ENCODE assay signal across 8 mouse cellular contexts in genomic region chr3:137867437-137868093, GRCm38 (mm10). TPM values are rescaled to one million over a fixed set of nuclear protein-coding genes. Genes with fewer than 3 reads are reported as not detected.
A peak's percentile ranks its signal among the peaks of the same experiment; 100 is the strongest.
DNase-seq lines count a peak whose midpoint lies in the region; ATAC-seq lines count a peak whose summit lies in the region.

TSS of gene Dnajb14 (plus strand) at chr3:137867675.

- H3K4me3 ChIP-seq in brown adipose tissue, adult 24 weeks (ENCODE audit: insufficient read depth, low read depth, low read length), result peak within 1 kb of the TSS; percentile 89
- peak within 1 kb of the TSS; percentile 72 for H3K4me3 ChIP-seq in forebrain, embryonic 11.5 days (ENCODE audit: low read depth, low read length)
- peak within 1 kb of the TSS; percentile 98 for H3K4me3 ChIP-seq in heart, embryonic 15.5 days
- H3K4me3 ChIP-seq in liver, embryonic 16.5 days (ENCODE audit: low read depth, low read length), result peak within 1 kb of the TSS; percentile 95
- H3K4me3 ChIP-seq in neural tube, embryonic 12.5 days, result peak within 1 kb of the TSS; percentile 77
- H3K4me3 ChIP-seq in stomach, embryonic 16.5 days (replicated peaks; ENCODE audit: low read length), result peak within 1 kb of the TSS; percentile 91

- H3K36me3 ChIP-seq in forebrain, embryonic 11.5 days (ENCODE audit: control insufficient read depth, insufficient read depth, low read length), result no peaks in the 10 kb centered on the region
- peaks cover 4% of the 10 kb centered on the region; the same call in 1 of the 2 replicates for H3K36me3 ChIP-seq in heart, embryonic 15.5 days
- peaks cover 9% of the 10 kb centered on the region for H3K36me3 ChIP-seq in liver, embryonic 16.5 days (ENCODE audit: control insufficient read depth, insufficient read depth)
- H3K36me3 ChIP-seq in neural tube, embryonic 12.5 days, result peaks cover 5% of the 10 kb centered on the region; the same call in 1 of the 2 replicates
- H3K36me3 ChIP-seq in stomach, embryonic 16.5 days (ENCODE audit: control insufficient read depth, insufficient read depth, low read length), result no peaks in the 10 kb centered on the region

- ATAC-seq in forebrain, embryonic 11.5 days (replicated peaks; ENCODE audit: low FRiP score), result peak; percentile 26
- peak; percentile 29 for ATAC-seq in heart, embryonic 15.5 days (replicated peaks; ENCODE audit: insufficient number of reproducible peaks, insufficient read depth, low FRiP score, low read depth)
- ATAC-seq in liver, embryonic 16.5 days (ENCODE audit: low read depth), result peak; percentile 65
- 0 out of 2 replicates have a peak, but pooled peaks have one; percentile 5 for ATAC-seq in neural tube, embryonic 12.5 days (ENCODE audit: low FRiP score, low read depth)
- ATAC-seq in stomach, embryonic 16.5 days (ENCODE audit: insufficient read depth, low FRiP score), result peak; percentile 15; the same call in 1 of the 2 replicates

- peak within 1 kb of the TSS; percentile 98 for H3K9ac ChIP-seq in forebrain, embryonic 11.5 days (ENCODE audit: low read length)
- H3K9ac ChIP-seq in heart, embryonic 15.5 days, result peak within 1 kb of the TSS; percentile 100
- H3K9ac ChIP-seq in liver, embryonic 16.5 days (ENCODE audit: low read depth, low read length), result peak within 1 kb of the TSS; percentile 90
- H3K9ac ChIP-seq in neural tube, embryonic 12.5 days, result peak within 1 kb of the TSS; percentile 96
- peak within 1 kb of the TSS; percentile 98 for H3K9ac ChIP-seq in stomach, embryonic 16.5 days (ENCODE audit: low read length)

- no peaks in the 10 kb centered on the region for H3K4me1 ChIP-seq in brown adipose tissue, adult 24 weeks (ENCODE audit: control insufficient read depth, insufficient read depth, insufficient read length, low read length)
- H3K4me1 ChIP-seq in forebrain, embryonic 11.5 days (replicated peaks; ENCODE audit: control insufficient read depth, insufficient read depth, low read length), result peaks cover 4% of the 10 kb centered on the region; the same call in 1 of the 2 replicates
- peaks cover 23% of the 10 kb centered on the region for H3K4me1 ChIP-seq in heart, embryonic 15.5 days (replicated peaks)
- H3K4me1 ChIP-seq in liver, embryonic 16.5 days (ENCODE audit: control insufficient read depth, low read depth, low read length), result peaks cover 19% of the 10 kb centered on the region
- peaks cover 12% of the 10 kb centered on the region for H3K4me1 ChIP-seq in neural tube, embryonic 12.5 days
- H3K4me1 ChIP-seq in stomach, embryonic 16.5 days (ENCODE audit: control insufficient read depth, insufficient read depth, low read length), result 0 out of 2 replicates have a peak, but pooled peaks cover 15% of the 10 kb centered on the region

- H3K9me3 ChIP-seq in forebrain, embryonic 11.5 days (ENCODE audit: control insufficient read depth, low read length), result no peaks in the 10 kb centered on the region
- no peaks in the 10 kb centered on the region for H3K9me3 ChIP-seq in heart, embryonic 15.5 days (replicated peaks)
- no peaks in the 10 kb centered on the region for H3K9me3 ChIP-seq in liver, embryonic 16.5 days (replicated peaks; ENCODE audit: control insufficient read depth, low read length)
- no peaks in the 10 kb centered on the region for H3K9me3 ChIP-seq in neural tube, embryonic 12.5 days
- no peaks in the 10 kb centered on the region for H3K9me3 ChIP-seq in stomach, embryonic 16.5 days (replicated peaks; ENCODE audit: control insufficient read depth, low read length)

- WGBS in forebrain, embryonic 11.5 days, result 0% methylated on average over 50 of the region's 94 CpGs
- under 1% methylated on average over 76 of the region's 94 CpGs for WGBS in heart, embryonic 15.5 days
- WGBS in liver, embryonic 16.5 days (ENCODE audit: insufficient replicate concordance), result under 1% methylated on average over 71 of the region's 94 CpGs
- under 1% methylated on average over 90 of the region's 94 CpGs for WGBS in neural tube, embryonic 12.5 days
- WGBS in stomach, embryonic 16.5 days, result under 1% methylated on average over 67 of the region's 94 CpGs

- no peaks in the 10 kb centered on the region for H3K27me3 ChIP-seq in forebrain, embryonic 11.5 days (ENCODE audit: control insufficient read depth, insufficient read depth, low read length)
- H3K27me3 ChIP-seq in heart, embryonic 15.5 days, result no peaks in the 10 kb centered on the region
- H3K27me3 ChIP-seq in liver, embryonic 16.5 days (ENCODE audit: control insufficient read depth, insufficient read depth, low read depth, low read length), result no peaks in the 10 kb centered on the region
- H3K27me3 ChIP-seq in neural tube, embryonic 12.5 days (replicated peaks), result no peaks in the 10 kb centered on the region
- H3K27me3 ChIP-seq in stomach, embryonic 16.5 days (ENCODE audit: control insufficient read depth, insufficient read depth, low read length), result no peaks in the 10 kb centered on the region

- peak within 1 kb of the TSS; percentile 88 for H3K4me2 ChIP-seq in forebrain, embryonic 11.5 days (ENCODE audit: low read depth, low read length, severe bottlenecking)
- H3K4me2 ChIP-seq in heart, embryonic 15.5 days, result peak within 1 kb of the TSS; percentile 80
- H3K4me2 ChIP-seq in liver, embryonic 16.5 days (ENCODE audit: low read depth, low read length), result peak within 1 kb of the TSS; percentile 98
- peak within 1 kb of the TSS; percentile 84 for H3K4me2 ChIP-seq in neural tube, embryonic 12.5 days (replicated peaks)
- peak within 1 kb of the TSS; percentile 75 for H3K4me2 ChIP-seq in stomach, embryonic 16.5 days (ENCODE audit: low read depth, low read length)

- DNase-seq in CD4-positive helper T cell, adult 2 months (ENCODE audit: low read depth, low spot score), result peak; percentile 72
- DNase-seq in forebrain, embryonic 11.5 days (ENCODE audit: low spot score), result peak; percentile 84
- peak; percentile 47 to 80 for DNase-seq in kidney, postnatal 25 days

- peak within 1 kb of the TSS; percentile 81 for H3K27ac ChIP-seq in brown adipose tissue, adult 24 weeks (replicated peaks; ENCODE audit: low read depth, low read length)
- peak within 1 kb of the TSS; percentile 96 for H3K27ac ChIP-seq in forebrain, embryonic 11.5 days (ENCODE audit: low read depth, low read length)
- peak within 1 kb of the TSS; percentile 98 for H3K27ac ChIP-seq in heart, embryonic 15.5 days
- peak within 1 kb of the TSS; percentile 89 for H3K27ac ChIP-seq in liver, embryonic 16.5 days (ENCODE audit: low read length)
- peak within 1 kb of the TSS; percentile 96 for H3K27ac ChIP-seq in neural tube, embryonic 12.5 days
- peak within 1 kb of the TSS; percentile 99 for H3K27ac ChIP-seq in stomach, embryonic 16.5 days (ENCODE audit: low read length)

RNA-seq across cellular contexts. Expression of gene Dnajb14, which starts in this region (rescaled TPM):
- 14.1 and 14.4 TPM in 2 replicates for polyA plus RNA-seq in brown adipose tissue, adult 24 weeks (2012; ENCODE audit: insufficient read depth, insufficient read length, missing spikeins)
- 10.7 and 11.2 TPM in 2 replicates for polyA plus RNA-seq in forebrain, embryonic 11.5 days (2014; fragmentation: Nextera tagmentation; extraction: Ambion mirVana)
- polyA plus RNA-seq in heart, embryonic 15.5 days (2015; fragmentation: Nextera tagmentation; extraction: Ambion mirVana), result 9.5 and 10.5 TPM in 2 replicates
- 3.0 and 4.3 TPM in 2 replicates for polyA plus RNA-seq in liver, embryonic 16.5 days (2015; fragmentation: Nextera tagmentation; extraction: Ambion mirVana)
- 11.0 and 12.6 TPM in 2 replicates for polyA plus RNA-seq in neural tube, embryonic 12.5 days (2016; fragmentation: Nextera tagmentation; extraction: Ambion mirVana)
- 8.0 and 8.4 TPM in 2 replicates for polyA plus RNA-seq in stomach, embryonic 16.5 days (2015; fragmentation: Nextera tagmentation; extraction: Ambion mirVana)

Comparison
In these comparisons a context has a peak if more than half of its experiments do, and no peak if none do; other contexts are left out.
1. Peak in every context shown above with its lines: DNase-seq, ATAC-seq, H3K4me3 ChIP-seq and H3K27ac ChIP-seq.
2. ATAC-seq: peak in every context shown above with its lines; median percentile 65 in liver, embryonic 16.5 days; 29 in heart, embryonic 15.5 days; 26 in forebrain, embryonic 11.5 days; 15 in stomach, embryonic 16.5 days; 5 in neural tube, embryonic 12.5 days.